Mouse (Mus musculus): ENCODE results near the gene Gucy2d. TPM values are rescaled to one million over a fixed set of nuclear protein-coding genes. Genes with fewer than 3 reads are reported as not detected.

The Gucy2d gene
- not detected in 2 replicates for polyA plus RNA-seq (2021; fragmentation: Nextera tagmentation)
- long read RNA-seq, experiment 1: 0 reads
- long read RNA-seq, experiment 2: 0 reads

DNA sequence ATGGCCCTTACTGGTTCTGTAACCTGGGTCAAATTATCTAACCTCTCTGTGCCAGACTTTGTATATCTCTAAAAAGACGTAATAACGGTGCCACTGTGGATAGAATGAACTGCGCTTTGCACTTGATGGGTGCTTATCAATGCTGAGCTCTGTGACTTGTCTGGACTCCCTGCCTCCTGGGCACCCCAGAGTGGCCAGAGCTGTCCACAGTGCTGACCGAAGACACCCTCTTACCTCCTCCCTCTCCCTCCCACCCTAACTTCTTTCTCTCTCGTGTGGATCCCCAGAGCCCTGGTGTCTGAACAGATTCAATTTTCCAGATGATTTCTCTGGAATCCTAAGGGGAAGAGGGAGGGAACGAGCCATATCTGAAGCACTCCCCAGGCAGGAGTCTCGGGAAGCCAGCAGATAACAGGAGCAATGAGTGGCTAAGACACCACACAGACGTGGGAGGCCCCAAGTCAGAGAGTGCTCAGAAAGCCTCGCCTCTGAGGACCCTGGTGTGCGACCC is at the start of gene Gucy2d:
TSS of gene Gucy2d (plus strand) at position 461 of the 511 bp plus-strand sequence.

DNA sequence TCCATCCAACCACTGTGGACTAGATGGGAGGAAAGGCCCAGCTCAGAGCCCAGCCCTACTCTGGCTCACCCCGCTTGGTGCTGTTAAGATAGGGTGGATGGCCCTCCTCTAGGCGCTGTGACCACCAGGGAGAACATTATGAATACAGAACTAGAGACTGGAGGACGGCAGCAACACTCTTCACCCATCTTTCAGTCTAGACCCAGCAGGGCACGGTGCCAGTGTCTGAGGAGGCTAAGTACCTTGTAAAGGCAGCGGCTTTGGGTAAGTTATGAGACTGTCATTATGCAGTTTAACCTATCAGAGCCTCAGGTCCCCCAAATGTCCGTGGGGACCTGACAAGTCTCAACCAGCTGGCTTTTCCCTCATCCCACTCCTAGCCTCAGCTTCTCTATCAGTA is 48.9 kb downstream of the Gucy2d start, which contains the start of gene Lrrc32:
TSS of gene Lrrc32 (plus strand) at position 153 of the 400 bp plus-strand sequence.

Other genes with a start within 250 kb of the Gucy2d start
- 0.39 and 0.44 TPM in 2 replicates for gene B3gnt6, start 240.9 kb upstream of the Gucy2d start, polyA plus RNA-seq (2021; fragmentation: Nextera tagmentation)
- gene Acer3, start 119.2 kb upstream of the Gucy2d start, polyA plus RNA-seq (2021; fragmentation: Nextera tagmentation): 13.0 and 15.4 TPM in 2 replicates
- 2.5 and 4.2 TPM in 2 replicates for gene Tsku, start 79.1 kb upstream of the Gucy2d start, polyA plus RNA-seq (2021; fragmentation: Nextera tagmentation)
- 0.79 and 1.0 TPM in 2 replicates for gene Lrrc32, start 48.9 kb downstream of the Gucy2d start, polyA plus RNA-seq (2021; fragmentation: Nextera tagmentation)
- gene Emsy, start 216.4 kb downstream of the Gucy2d start, polyA plus RNA-seq (2021; fragmentation: Nextera tagmentation): 16.2 and 20.2 TPM in 2 replicates

Data from layer of hippocampus, adult 6 months (tissue).